Mouse (Mus musculus) layer of hippocampus, adult 18-20 months (tissue): ENCODE measurements around the gene Zfp384. TPM values are rescaled to one million over a fixed set of nuclear protein-coding genes. Genes with fewer than 3 reads are reported as not detected.
"Not testable (repeated sequence)": the region's sequence is repeated elsewhere in the genome, so short reads cannot be mapped to it uniquely, and the experiment has no call there.

Source experiments
- DNase-seq, 2 experiments: peaks; one replicate each; pipeline ENCODE4 v3.0.0; 2022; ENCODE audit warnings: low spot score in 2 of 2
- total RNA-seq, 2 experiments: library from RNA; stranded (reverse); gene quantifications; 2 replicates each; pipeline ENCODE4 v1.2.3; 2021

Gene Zfp384
- total RNA-seq, 2 experiments from 2014 or later = 43.1 to 44.9 TPM

GRCm38 (mm10) chr6:125009181-125010073 is 482 bp downstream of the Zfp384 start:
- peak in 1 of 2 experiments; percentile 76 for DNase-seq

GRCm38 (mm10) chr6:125017682-125018081 is 8.7 kb downstream of the Zfp384 start:
- no peak for DNase-seq

GRCm38 (mm10) chr6:125030532-125030931 is 21.6 kb downstream of the Zfp384 start:
- not testable (repeated sequence) for DNase-seq

- DNase-seq = no peak
Measured at GRCm38 (mm10) chr6:125031604-125032003, 22.7 kb downstream of the Zfp384 start.

- DNase-seq = no peak
Measured at GRCm38 (mm10) chr6:125038666-125039065, 29.7 kb downstream of the Zfp384 start.

GRCm38 (mm10) chr6:125039131-125039530 is 30.2 kb downstream of the Zfp384 start:
- DNase-seq = no peak

GRCm38 (mm10) chr6:125039533-125040153 is 30.7 kb downstream of the Zfp384 start, which contains the start of gene Ing4:
Gene Ing4 (plus strand): TSS chr6:125039760.
- peak; percentile 84 to 96 for DNase-seq

- DNase-seq = no peak
Measured at GRCm38 (mm10) chr6:125040221-125040620, 31.3 kb downstream of the Zfp384 start.

GRCm38 (mm10) chr6:125041047-125041446 is 32.1 kb downstream of the Zfp384 start:
- DNase-seq = no peak

- DNase-seq = no peak
Measured at GRCm38 (mm10) chr6:125042081-125042480, 33.1 kb downstream of the Zfp384 start.

GRCm38 (mm10) chr6:125046691-125047090 is 37.7 kb downstream of the Zfp384 start:
- peak; percentile 60 to 82 for DNase-seq

GRCm38 (mm10) chr6:125049678-125050077 is 40.7 kb downstream of the Zfp384 start, which contains the start of gene Acrbp:
Gene Acrbp (plus strand): TSS chr6:125049689.
- no peak for DNase-seq

- DNase-seq = no peak
Measured at GRCm38 (mm10) chr6:125051237-125051636, 42.3 kb downstream of the Zfp384 start.

- DNase-seq = no peak
Measured at GRCm38 (mm10) chr6:125061493-125061892, 52.5 kb downstream of the Zfp384 start.

GRCm38 (mm10) chr6:125062511-125062910 is 53.6 kb downstream of the Zfp384 start:
- no peak for DNase-seq

- no peak for DNase-seq
Measured at GRCm38 (mm10) chr6:125063906-125064305, 55.0 kb downstream of the Zfp384 start.

- not testable (repeated sequence) for DNase-seq
Measured at GRCm38 (mm10) chr6:125065223-125065622, 56.3 kb downstream of the Zfp384 start.

GRCm38 (mm10) chr6:125067571-125067995 is 58.6 kb downstream of the Zfp384 start, which contains the start of gene Lpar5:
Gene Lpar5 (plus strand): TSS chr6:125067920.
- no peak for DNase-seq

GRCm38 (mm10) chr6:125071170-125071895 is 62.4 kb downstream of the Zfp384 start:
- peak in 1 of 2 experiments; percentile 55 for DNase-seq

- peak; percentile 49 to 71 for DNase-seq
Measured at GRCm38 (mm10) chr6:125071896-125072279, 62.9 kb downstream of the Zfp384 start.

- DNase-seq = no peak
Measured at GRCm38 (mm10) chr6:125073825-125074224, 64.9 kb downstream of the Zfp384 start.
